Mouse (Mus musculus) lung, adult 2 months (tissue): ENCODE measurements around the gene Ogt.

Experiments used
- CTCF ChIP-seq: fragments of 200-500 bp; IDR thresholded peaks from 2 replicates; pipeline ENCODE4 v1.5.1; 2011; ENCODE audit warnings: mild to moderate bottlenecking, low read length, control low read depth; ENCODE audit not compliant: insufficient read depth
- POLR2A ChIP-seq: fragments of 200-500 bp; IDR thresholded peaks from 2 replicates; pipeline ENCODE4 v1.6.1; 2011; ENCODE audit warnings: low read depth, mild to moderate bottlenecking, control low read depth, low read length, borderline replicate concordance; ENCODE audit errors: extremely low read depth

- TF ChIP-seq CTCF: no peak
- TF ChIP-seq POLR2A: no peak
Measured at GRCm38 (mm10) chrX:101638856-101639255, 1.0 kb upstream of the Ogt start.
